Mouse (Mus musculus) intestine, embryonic 14.5 days (tissue): Measurements from ENCODE around the gene Spaca4. TPM values are rescaled to one million over a fixed set of nuclear protein-coding genes. Genes with fewer than 3 reads are reported as not detected.

Experiments used
- ATAC-seq: fragments of 200-750 bp; cut with Nextera tagmentation; replicated peaks from 2 replicates; pipeline ENCODE4 v1.8.0; 2017; ENCODE audit warnings: low read depth, moderate number of reproducible peaks, moderate TSS enrichment, moderate library complexity; ENCODE audit not compliant: low FRiP score, low TSS enrichment
- DNase-seq: peaks from one replicate; pipeline ENCODE4 v3.0.0-alpha.2; 2018; ENCODE audit warnings: low spot score
- H3K27ac ChIP-seq: fragments of 300-500 bp; sonication (generic); 2 replicates; pipeline ENCODE4 v1.5.1; 2014; ENCODE audit warnings: low read depth, mild to moderate bottlenecking, control low read depth
- H3K27me3 ChIP-seq: fragments of 300-500 bp; sonication (generic); replicated peaks from 2 replicates; pipeline ENCODE4 v1.6.1; 2014; ENCODE audit warnings: low read length, control low read depth; ENCODE audit not compliant: control insufficient read depth, insufficient read depth
- H3K36me3 ChIP-seq: fragments of 300-500 bp; sonication (generic); 2 replicates; pipeline ENCODE4 v1.6.1; 2014; ENCODE audit warnings: low read length, control low read depth; ENCODE audit not compliant: control insufficient read depth, insufficient read depth
- H3K4me1 ChIP-seq: fragments of 300-500 bp; sonication (generic); replicated peaks from 2 replicates; pipeline ENCODE4 v1.6.1; 2014; ENCODE audit warnings: low read length, control low read depth, mixed read lengths; ENCODE audit not compliant: control insufficient read depth, insufficient read depth
- H3K4me2 ChIP-seq: fragments of 300-500 bp; sonication (generic); 2 replicates; pipeline ENCODE4 v1.6.1; 2014; ENCODE audit warnings: low read length
- H3K4me3 ChIP-seq: fragments of 300-500 bp; sonication (generic); 2 replicates; pipeline ENCODE4 v1.5.1; 2014; ENCODE audit warnings: low read depth, low read length, control low read depth, mixed read lengths
- H3K9ac ChIP-seq: fragments of 300-500 bp; sonication (generic); 2 replicates; pipeline ENCODE4 v1.6.1; 2014; ENCODE audit warnings: mild to moderate bottlenecking, low read length
- H3K9me3 ChIP-seq: fragments of 300-500 bp; sonication (generic); 2 replicates; pipeline ENCODE4 v1.6.1; 2016; ENCODE audit warnings: low read length, control low read depth; ENCODE audit not compliant: control insufficient read depth
- WGBS: fragments of 180-500 bp; shearing (Covaris S2); extraction: QIAGEN DNeasy Blood & Tissue Kit; methylation state at CpG from one replicate; pipeline ENCODE4 v1.1.7; 2014; 5-methylcytosine and 5-hydroxymethylcytosine counted together
- polyA plus RNA-seq: library from polyadenylated mRNA; unstranded; fragments of >200 nt; fragmentation: Nextera tagmentation; extraction: Ambion mirVana; gene quantifications from 2 replicates; pipeline ENCODE4 v1.2.1, GENCODE M21; 2014

Spaca4 gene
- polyA plus RNA-seq, 1 experiment from 2014 or later, result 0.45 TPM

DNA sequence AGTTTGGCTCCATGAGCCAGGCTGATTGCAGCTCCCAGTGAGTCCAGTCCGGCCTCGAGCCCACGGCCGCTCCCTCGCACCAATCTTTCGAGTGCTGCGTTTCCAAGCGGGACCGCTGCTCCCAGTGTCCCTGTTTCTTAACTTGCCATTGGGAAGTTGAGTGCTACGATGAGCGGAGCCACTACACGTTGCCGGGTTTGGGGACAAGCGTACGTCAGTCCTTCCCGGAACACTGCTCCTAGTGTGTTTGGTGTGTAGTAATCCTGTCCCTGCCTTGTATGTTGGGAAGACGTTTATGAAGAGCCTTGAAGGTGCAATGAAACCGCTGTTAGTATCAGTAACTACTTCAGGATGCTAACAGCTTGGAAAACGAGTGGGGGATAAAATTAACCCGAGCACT, 7.3 kb downstream of the Spaca4 start:
- under 1% methylated on average over 20 of the region's 20 CpGs for WGBS

DNA sequence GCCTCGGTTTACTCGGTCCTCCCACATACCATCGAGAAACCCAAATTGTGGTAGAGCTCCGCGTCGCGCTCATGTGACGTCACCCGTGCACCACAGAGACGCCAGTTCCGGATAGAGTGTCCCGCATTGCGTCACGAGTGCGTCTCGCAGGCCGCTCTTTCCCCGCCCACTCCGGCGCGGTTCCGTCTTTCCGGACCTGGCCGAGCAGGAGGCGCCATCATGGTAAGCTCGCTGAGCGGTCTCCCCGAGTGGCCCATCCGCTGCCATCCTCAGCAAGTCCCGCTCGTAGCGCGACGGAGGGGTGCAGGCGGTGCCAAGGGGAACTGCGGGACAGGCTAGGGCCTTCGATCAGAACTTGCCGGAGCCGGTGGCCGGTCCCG, 7.7 kb downstream of the Spaca4 start, which contains the start of gene Sphk2:
Gene Sphk2, minus strand, starts transcription at position 85 of the 380 bp plus-strand sequence.
- peak; percentile 100 for DNase-seq
- ATAC-seq, result peak; percentile 65
- H3K4me1 ChIP-seq, result peaks cover 34% of the 10 kb centered on the region
- H3K27ac ChIP-seq, result peak within 1 kb of the TSS; percentile 95
- H3K36me3 ChIP-seq, result peaks cover 48% of the 10 kb centered on the region
- peak within 1 kb of the TSS; percentile 100 for H3K4me3 ChIP-seq
- peak within 1 kb of the TSS; percentile 100 for H3K9ac ChIP-seq
- H3K9me3 ChIP-seq, result no peaks in the 10 kb centered on the region
- H3K27me3 ChIP-seq, result no peaks in the 10 kb centered on the region
- H3K4me2 ChIP-seq, result peak within 1 kb of the TSS; percentile 89
- under 1% methylated on average over 41 of the region's 41 CpGs for WGBS

More for the DNA sequence above, 7.3 kb downstream of the Spaca4 start:
- Histone ChIP-seq H3K36me3 (peaks cover 48% of the 10 kb centered on the region), H3K4me3 (peak overlapping the region; percentile 100), H3K9ac (peak overlapping the region; percentile 100), H3K4me2 (peak overlapping the region; percentile 89), H3K4me1 (peaks cover 34% of the 10 kb centered on the region), H3K27me3 (no peaks in the 10 kb centered on the region), H3K9me3 (no peaks in the 10 kb centered on the region), H3K27ac (peak overlapping the region; percentile 95)
- DNase-seq (no peak), ATAC-seq (no peak)

DNA sequence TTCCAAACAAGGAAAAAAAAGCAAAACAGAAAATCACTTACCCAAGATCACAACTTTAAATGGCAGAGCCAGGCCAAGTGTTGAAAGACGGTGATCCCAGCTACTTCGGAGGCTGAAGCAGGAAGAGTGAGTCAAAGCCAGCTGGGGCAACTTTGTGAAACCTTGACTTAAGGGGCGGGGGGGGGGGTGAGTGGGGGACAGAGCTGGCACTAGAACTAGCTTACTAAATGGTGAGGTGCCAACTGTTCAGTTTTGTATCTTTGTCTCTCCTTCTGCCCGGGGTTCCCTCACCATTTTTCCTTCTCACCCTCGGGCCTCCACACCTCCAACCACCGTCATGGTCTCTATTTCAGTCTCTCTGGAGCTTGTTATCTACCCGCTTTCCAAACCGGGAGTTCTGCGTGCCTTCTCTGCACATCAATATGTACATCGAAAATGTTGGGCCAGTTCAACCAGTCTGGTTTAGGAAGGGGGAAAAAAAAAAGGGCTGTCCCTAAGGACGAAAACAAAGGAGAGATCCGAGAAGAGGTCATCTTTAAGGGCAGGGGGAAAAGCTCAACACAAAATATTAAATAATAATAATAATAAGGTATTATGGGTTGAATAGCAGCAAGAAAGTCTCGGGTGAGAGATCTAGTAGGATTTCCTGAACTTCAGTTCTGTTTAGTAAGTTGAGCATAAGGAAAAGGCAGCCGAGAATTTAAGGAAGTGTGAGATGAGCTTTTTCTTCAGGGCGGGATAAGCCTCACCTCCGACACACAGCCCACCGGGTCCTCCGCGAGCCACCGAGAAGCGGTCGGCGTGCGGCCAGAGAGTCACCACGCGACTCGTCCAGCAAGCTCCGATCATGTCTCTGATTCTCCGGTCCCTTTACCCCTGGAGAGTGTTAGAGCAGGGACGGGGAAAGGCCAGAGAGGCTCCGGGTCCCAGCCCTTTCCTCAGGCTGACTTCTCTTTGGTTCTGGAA, 8.4 kb downstream of the Spaca4 start:
- Histone ChIP-seq H3K4me1 (peaks cover 34% of the 10 kb centered on the region), H3K4me3 (peak overlapping the region; percentile 100), H3K9ac (peak overlapping the region; percentile 89), H3K36me3 (peaks cover 48% of the 10 kb centered on the region), H3K27ac (peak overlapping the region; percentile 84), H3K9me3 (no peaks in the 10 kb centered on the region), H3K27me3 (no peaks in the 10 kb centered on the region), H3K4me2 (peak overlapping the region; percentile 82)
- DNase-seq (no peak), ATAC-seq (peak; percentile 11; the same call in 1 of the 2 replicates)
- WGBS, result 12% methylated on average over 31 of the region's 31 CpGs

DNA sequence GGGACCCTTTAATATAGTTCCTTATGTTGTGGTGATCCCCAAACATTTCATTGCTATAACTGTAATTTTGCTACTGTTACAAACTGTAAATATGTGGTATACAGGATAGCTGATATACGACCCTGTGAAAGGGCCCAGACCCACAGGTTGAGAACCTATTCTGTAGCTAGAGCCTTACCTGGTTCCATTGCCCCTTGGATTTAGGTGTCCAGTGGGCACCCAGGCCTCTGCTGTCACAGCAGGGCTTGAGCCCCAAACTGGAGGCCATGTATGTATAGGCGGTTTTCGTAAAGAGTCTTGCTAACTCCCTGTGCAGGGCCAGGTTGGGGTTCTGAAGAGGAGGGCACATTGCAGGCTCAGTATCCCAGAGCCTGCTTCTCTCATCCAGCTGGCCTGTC, 9.2 kb downstream of the Spaca4 start:
- DNase-seq (no peak), ATAC-seq (no peak)
- no peaks in the 10 kb centered on the region for H3K9me3 ChIP-seq
- H3K27me3 ChIP-seq, result no peaks in the 10 kb centered on the region
- peaks cover 48% of the 10 kb centered on the region for H3K36me3 ChIP-seq
- H3K9ac ChIP-seq, result no peak overlapping the region
- peak overlapping the region; percentile 82 for H3K4me2 ChIP-seq
- H3K27ac ChIP-seq, result no peak overlapping the region
- peak overlapping the region; percentile 100 for H3K4me3 ChIP-seq
- 90% methylated on average over 3 of the region's 3 CpGs for WGBS
- peaks cover 34% of the 10 kb centered on the region for H3K4me1 ChIP-seq

DNA sequence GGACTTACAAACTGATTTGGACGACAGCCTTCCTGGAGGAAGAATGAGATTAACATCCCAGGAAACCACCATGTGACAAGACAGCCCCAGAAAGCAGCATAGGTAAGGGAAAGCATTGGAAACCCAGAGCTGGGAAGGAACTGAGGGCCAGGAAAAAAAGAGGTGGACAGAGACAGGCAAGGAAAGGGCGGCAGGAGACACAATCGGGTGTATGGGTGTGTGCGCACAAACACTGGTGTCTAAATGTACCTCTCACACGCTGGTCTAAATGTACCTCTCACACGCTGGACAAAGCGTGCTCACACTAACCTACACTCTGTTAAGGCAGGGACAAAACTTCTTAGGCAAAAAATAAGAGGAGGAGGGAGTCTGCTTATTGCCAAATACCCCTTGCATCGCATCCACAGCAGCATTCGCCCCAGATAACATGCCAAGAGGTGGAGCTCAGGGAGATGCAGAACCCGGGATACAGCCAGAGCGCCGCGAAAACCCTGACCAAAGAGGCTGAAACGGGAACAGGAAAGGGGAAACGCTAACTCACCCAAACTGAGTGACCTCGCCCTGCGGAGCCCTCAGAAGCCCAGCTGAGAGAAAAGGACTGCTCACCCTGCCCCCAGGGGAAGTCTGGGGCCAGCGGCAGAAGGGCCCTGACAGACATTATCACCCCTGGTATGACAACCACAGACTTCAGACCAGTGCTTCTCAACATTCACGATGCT, 9.7 kb downstream of the Spaca4 start:
- ATAC-seq, result no peak
- Histone ChIP-seq H3K9ac (no peak overlapping the region), H3K4me3 (0 out of 2 replicates have a peak overlapping the region, but pooled peaks have one; percentile 69), H3K4me1 (peaks cover 34% of the 10 kb centered on the region), H3K27me3 (no peaks in the 10 kb centered on the region), H3K27ac (no peak overlapping the region), H3K9me3 (no peaks in the 10 kb centered on the region), H3K4me2 (peak overlapping the region; percentile 82), H3K36me3 (peaks cover 48% of the 10 kb centered on the region)
- WGBS, result 82% methylated on average over 19 of the region's 19 CpGs
- no peak for DNase-seq

DNA sequence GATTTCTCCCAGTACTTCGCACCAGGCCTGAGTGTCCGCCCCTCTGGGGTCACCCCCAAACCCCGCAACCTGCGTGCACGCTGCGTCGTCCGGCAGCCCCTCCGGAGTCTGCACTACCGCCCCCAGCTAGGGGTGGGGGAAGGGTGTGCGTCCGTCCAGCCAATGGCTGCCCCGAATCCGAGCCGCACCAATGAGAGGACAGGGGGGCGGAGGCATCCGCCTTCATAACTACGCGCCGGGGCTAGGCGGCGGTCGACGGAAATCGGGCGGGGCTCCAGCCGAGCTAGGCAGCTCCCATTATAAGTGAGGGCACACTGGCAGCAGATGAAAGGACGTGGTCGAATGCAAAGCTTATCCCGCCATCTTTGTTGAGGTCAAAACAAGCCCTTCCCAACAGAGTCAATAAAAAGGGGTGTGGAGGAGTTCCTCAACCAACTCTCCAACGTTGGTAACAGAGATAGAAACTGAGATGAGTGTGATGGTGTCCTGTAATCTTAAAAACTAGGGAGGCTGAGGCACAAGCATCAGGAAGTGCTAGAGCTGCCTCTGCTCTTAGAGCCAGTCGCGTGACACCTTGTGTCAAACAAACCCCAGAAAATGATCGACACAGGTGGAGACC, 10.4 kb downstream of the Spaca4 start, which contains the start of gene Rpl18:
Gene Rpl18, plus strand, starts transcription at position 368 of the 619 bp plus-strand sequence.
- H3K4me1 ChIP-seq, result peaks cover 34% of the 10 kb centered on the region
- H3K9me3 ChIP-seq, result no peaks in the 10 kb centered on the region
- DNase-seq, result peak; percentile 94
- peak; percentile 85 for ATAC-seq
- peak within 1 kb of the TSS; percentile 82 for H3K27ac ChIP-seq
- peak within 1 kb of the TSS; percentile 69 for H3K4me3 ChIP-seq
- H3K27me3 ChIP-seq, result no peaks in the 10 kb centered on the region
- peaks cover 48% of the 10 kb centered on the region for H3K36me3 ChIP-seq
- H3K4me2 ChIP-seq, result peak within 1 kb of the TSS; percentile 82
- 6% methylated on average over 34 of the region's 34 CpGs for WGBS
- H3K9ac ChIP-seq, result peak within 1 kb of the TSS; percentile 77

DNA sequence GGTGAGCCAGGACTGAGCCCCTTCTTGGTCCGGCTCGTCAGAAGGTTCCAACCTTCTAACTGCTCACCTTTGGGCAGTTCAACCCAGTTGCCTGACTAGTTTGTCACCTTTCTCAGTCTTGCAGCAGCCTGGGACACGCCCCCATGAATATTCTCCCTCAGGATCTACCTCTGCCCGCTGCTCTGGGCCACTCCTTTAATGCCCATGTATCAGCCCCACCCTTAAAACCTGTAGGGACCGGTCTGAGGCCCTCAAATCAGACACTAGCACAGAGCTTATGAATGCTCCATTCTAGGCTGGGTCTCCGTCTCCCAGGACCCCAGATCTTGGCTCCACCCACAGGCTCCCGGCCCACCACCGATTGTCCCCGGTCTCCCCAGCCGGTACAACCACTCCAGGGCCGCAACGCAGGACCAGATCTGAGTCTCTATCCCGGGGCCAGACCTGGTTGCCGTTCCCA, 11.0 kb downstream of the Spaca4 start:
- Histone ChIP-seq H3K27me3 (no peaks in the 10 kb centered on the region), H3K9ac (peak overlapping the region; percentile 77), H3K4me2 (peak overlapping the region; percentile 82), H3K27ac (peak overlapping the region; percentile 82), H3K36me3 (peaks cover 48% of the 10 kb centered on the region), H3K4me3 (peak overlapping the region; percentile 69), H3K9me3 (no peaks in the 10 kb centered on the region), H3K4me1 (peaks cover 30% of the 10 kb centered on the region)
- DNase-seq, result peak; percentile 65
- 8% methylated on average over 14 of the region's 14 CpGs for WGBS
- ATAC-seq, result peak; percentile 61
